ENCODE assay signal across 16 mouse cellular contexts in genomic region chr13:47397726-47398350, GRCm38 (mm10).
DNase-seq lines count a peak whose midpoint lies in the region; ATAC-seq lines count a peak whose summit lies in the region.
"Had no signal": no experiment of that assay in that cellular context is flagged by ENCODE, and none has a peak within 500 bp of the region (broad histone marks: within the 10 kb centered on the region; RNA-seq: fewer than 3 reads in every experiment).

No protein-coding gene starts in this region.

- no peak overlapping the region for H3K4me3 ChIP-seq in neural tube, embryonic 13.5 days
- H3K4me3 ChIP-seq in forebrain, embryonic 14.5 days (ENCODE audit: low read depth, low read length), result no peak overlapping the region
- H3K4me3 ChIP-seq in hindbrain, embryonic 16.5 days (ENCODE audit: low read length), result no peak overlapping the region
- H3K4me3 ChIP-seq: embryonic facial prominence, embryonic 12.5 days; limb, embryonic 10.5 days; liver, embryonic 15.5 days had no signal

- H3K27ac ChIP-seq in neural tube, embryonic 13.5 days (replicated peaks), result peak overlapping the region; percentile 67
- H3K27ac ChIP-seq in forebrain, embryonic 14.5 days (ENCODE audit: low read depth, low read length), result no peak overlapping the region
- no peak overlapping the region for H3K27ac ChIP-seq in hindbrain, embryonic 16.5 days (ENCODE audit: low read depth, low read length)
- H3K27ac ChIP-seq: embryonic facial prominence, embryonic 12.5 days; limb, embryonic 10.5 days; liver, embryonic 15.5 days had no signal

- no peaks in the 10 kb centered on the region for H3K9me3 ChIP-seq in neural tube, embryonic 13.5 days
- 0 out of 2 replicates have a peak, but pooled peaks cover 3% of the 10 kb centered on the region for H3K9me3 ChIP-seq in forebrain, embryonic 14.5 days (replicated peaks; ENCODE audit: control insufficient read depth, low read length)
- 0 out of 2 replicates have a peak, but pooled peaks cover 2% of the 10 kb centered on the region for H3K9me3 ChIP-seq in hindbrain, embryonic 16.5 days (ENCODE audit: control insufficient read depth, low read length)
- H3K9me3 ChIP-seq: limb, embryonic 10.5 days; liver, embryonic 15.5 days had no signal

- ATAC-seq in neural tube, embryonic 13.5 days (ENCODE audit: low read depth), result no peak
- peak; percentile 70 for ATAC-seq in forebrain, embryonic 14.5 days
- ATAC-seq in hindbrain, embryonic 16.5 days, result peak; percentile 61
- ATAC-seq: intestine, embryonic 16.5 days had no signal

- H3K27me3 ChIP-seq in neural tube, embryonic 13.5 days, result no peaks in the 10 kb centered on the region
- H3K27me3 ChIP-seq in forebrain, embryonic 14.5 days (replicated peaks; ENCODE audit: control insufficient read depth, insufficient read depth, low read length), result peaks cover 25% of the 10 kb centered on the region
- H3K27me3 ChIP-seq in hindbrain, embryonic 16.5 days (replicated peaks; ENCODE audit: control insufficient read depth, insufficient read depth, low read length), result no peaks in the 10 kb centered on the region
- H3K27me3 ChIP-seq: CH12.LX; embryonic facial prominence, embryonic 12.5 days; liver, embryonic 15.5 days had no signal

- H3K9ac ChIP-seq in neural tube, embryonic 13.5 days, result no peak overlapping the region
- H3K9ac ChIP-seq in forebrain, embryonic 14.5 days (ENCODE audit: low read length), result no peak overlapping the region
- no peak overlapping the region for H3K9ac ChIP-seq in hindbrain, embryonic 16.5 days (ENCODE audit: low read depth, low read length)
- H3K9ac ChIP-seq: embryonic facial prominence, embryonic 12.5 days; liver, embryonic 15.5 days had no signal

- WGBS in neural tube, embryonic 13.5 days, result 61% methylated on average over 8 of the region's 8 CpGs
- 21% methylated on average over 8 of the region's 8 CpGs for WGBS in forebrain, embryonic 14.5 days
- WGBS in hindbrain, embryonic 16.5 days, result 56% methylated on average over 8 of the region's 8 CpGs

- DNase-seq in neural tube, embryonic 10.5 days (ENCODE audit: extremely low spot score, low spot score), result no peak
- peak; percentile 90 for DNase-seq in forebrain, embryonic 14.5 days (ENCODE audit: low spot score)
- DNase-seq in retina, postnatal 1 day, result peak; percentile 89
- no peak for DNase-seq in left cerebral cortex, adult 9 months (ENCODE audit: low spot score in 2 of 2)
- DNase-seq in kidney, adult 18-20 months, result no peak
- DNase-seq: cerebellum, adult 11-12 months; heart, adult 11 months; kidney, postnatal 25 days; lung, postnatal 36 days had no signal

- H3K36me3 ChIP-seq in neural tube, embryonic 13.5 days, result no peaks in the 10 kb centered on the region
- no peaks in the 10 kb centered on the region for H3K36me3 ChIP-seq in forebrain, embryonic 14.5 days (ENCODE audit: control insufficient read depth, insufficient read depth, low read length)
- no peaks in the 10 kb centered on the region for H3K36me3 ChIP-seq in hindbrain, embryonic 16.5 days (ENCODE audit: control insufficient read depth, insufficient read depth, low read length)
- H3K36me3 ChIP-seq: embryonic facial prominence, embryonic 12.5 days; limb, embryonic 10.5 days; liver, embryonic 15.5 days had no signal

- no peak overlapping the region for H3K4me2 ChIP-seq in neural tube, embryonic 13.5 days
- H3K4me2 ChIP-seq in forebrain, embryonic 14.5 days (ENCODE audit: low read length), result no peak overlapping the region
- no peak overlapping the region for H3K4me2 ChIP-seq in hindbrain, embryonic 16.5 days (ENCODE audit: low read length)
- H3K4me2 ChIP-seq: embryonic facial prominence, embryonic 12.5 days; liver, embryonic 15.5 days had no signal

- peaks cover 11% of the 10 kb centered on the region for H3K4me1 ChIP-seq in neural tube, embryonic 13.5 days (replicated peaks)
- H3K4me1 ChIP-seq in forebrain, embryonic 14.5 days (ENCODE audit: control insufficient read depth, insufficient read depth, low read length), result peaks cover 4% of the 10 kb centered on the region; the same call in 1 of the 2 replicates
- H3K4me1 ChIP-seq in hindbrain, embryonic 16.5 days (ENCODE audit: control insufficient read depth, insufficient read depth, low read depth, low read length), result no peaks in the 10 kb centered on the region
- H3K4me1 ChIP-seq: embryonic facial prominence, embryonic 12.5 days; liver, embryonic 15.5 days had no signal

Comparison
In these comparisons a context has a peak if more than half of its experiments do, and no peak if none do; other contexts are left out.
1. DNase-seq: peak in forebrain, embryonic 14.5 days (single experiment) and retina, postnatal 1 day (single experiment); none in neural tube, embryonic 10.5 days (single experiment), left cerebral cortex, adult 9 months (0 of 2) and kidney, adult 18-20 months (single experiment).